Mouse (Mus musculus) layer of hippocampus, postnatal 25 days (tissue): ENCODE measurements at regions not wholly inside any gene's neighbourhood (a gene's known extent, or its start where the extent isn't known, plus 50 kb on each side); places are given as distances from the start of the nearest gene placed in this dataset.

Experiments
- DNase-seq, 2 experiments: peaks; one replicate each; pipeline ENCODE4 v3.0.0; 2022; ENCODE audit warnings: mixed read lengths in 2 of 2, low spot score in 1 of 2; ENCODE audit errors: extremely low spot score in 1 of 2

- no peak for DNase-seq
Observed at GRCm38 (mm10) chrX:99293967-99294366, 158.0 kb downstream of the Efnb1 start.

DNA sequence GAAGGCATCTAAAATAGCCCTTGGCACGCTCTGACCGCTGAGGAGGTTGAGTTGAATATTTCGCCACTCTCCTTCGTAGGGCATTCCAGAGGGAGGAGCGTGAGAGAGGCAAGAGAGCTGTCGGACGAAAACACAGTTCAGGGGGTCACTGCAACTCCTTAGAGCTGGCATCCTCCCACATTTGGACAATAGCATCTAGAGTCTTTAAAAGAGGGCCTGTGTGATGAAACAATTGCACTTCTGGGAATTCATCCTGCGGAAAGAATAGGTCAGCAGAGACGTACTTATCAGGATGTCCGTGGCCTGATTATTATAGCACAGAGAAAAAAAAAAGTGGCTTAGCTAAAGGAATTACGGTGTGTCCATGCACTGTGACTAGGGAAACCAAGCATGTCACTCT lies 156.8 kb downstream of the Efnb1 start:
- no peak for DNase-seq

GRCm38 (mm10) chrX:99291965-99292364 lies 156.0 kb downstream of the Efnb1 start:
- no peak for DNase-seq

GRCm38 (mm10) chrX:99291423-99291963 lies 155.6 kb downstream of the Efnb1 start:
- no peak for DNase-seq

DNA sequence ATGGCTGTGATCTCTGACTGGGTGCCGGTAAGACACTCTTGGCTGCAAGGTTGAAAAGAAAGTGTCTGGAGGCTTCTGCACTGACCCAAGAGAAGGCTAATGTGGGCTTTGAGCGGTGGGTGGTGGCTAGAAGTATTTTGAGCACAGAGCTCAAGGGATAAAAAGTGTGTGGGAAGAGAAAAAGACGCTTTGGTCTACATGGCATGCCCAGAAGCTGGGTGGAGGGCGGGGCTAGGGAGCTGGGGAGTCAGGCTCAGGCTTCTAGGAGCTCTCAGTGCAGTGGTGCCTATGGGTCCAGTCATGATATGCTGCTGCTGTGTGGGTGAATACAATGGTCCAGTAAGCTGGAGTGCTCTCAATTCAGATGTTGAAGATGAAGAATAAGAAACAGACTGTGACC lies 152.1 kb downstream of the Efnb1 start:
- no peak for DNase-seq

GRCm38 (mm10) chrX:99286876-99287275 lies 150.9 kb downstream of the Efnb1 start:
- no peak for DNase-seq

- DNase-seq = no peak
Observed at GRCm38 (mm10) chrX:99285611-99286010, 149.7 kb downstream of the Efnb1 start.

- DNase-seq = no peak
Observed at GRCm38 (mm10) chrX:99280991-99281390, 145.1 kb downstream of the Efnb1 start.

DNA sequence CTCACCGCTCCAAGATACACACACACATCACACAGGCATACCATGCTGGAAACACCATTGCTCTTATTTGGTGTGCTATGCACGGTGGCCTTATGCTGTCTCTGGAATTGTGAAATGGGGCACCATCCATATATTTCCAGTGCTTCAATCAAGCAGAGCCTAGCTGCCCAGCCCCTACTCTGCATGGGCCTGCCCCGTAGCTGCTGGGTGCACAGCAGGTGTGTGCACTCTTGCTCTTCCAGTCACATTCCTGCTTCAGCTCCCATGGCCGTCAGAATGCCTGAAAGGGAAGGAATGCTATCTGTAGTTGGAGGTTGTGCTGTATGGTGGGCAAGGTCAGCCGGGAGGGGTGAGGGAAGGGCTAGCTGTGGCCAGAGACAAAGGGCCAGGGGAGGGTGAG lies 144.6 kb downstream of the Efnb1 start:
- no peak for DNase-seq

- no peak for DNase-seq
Observed at GRCm38 (mm10) chrX:99275536-99275935, 139.6 kb downstream of the Efnb1 start.

DNA sequence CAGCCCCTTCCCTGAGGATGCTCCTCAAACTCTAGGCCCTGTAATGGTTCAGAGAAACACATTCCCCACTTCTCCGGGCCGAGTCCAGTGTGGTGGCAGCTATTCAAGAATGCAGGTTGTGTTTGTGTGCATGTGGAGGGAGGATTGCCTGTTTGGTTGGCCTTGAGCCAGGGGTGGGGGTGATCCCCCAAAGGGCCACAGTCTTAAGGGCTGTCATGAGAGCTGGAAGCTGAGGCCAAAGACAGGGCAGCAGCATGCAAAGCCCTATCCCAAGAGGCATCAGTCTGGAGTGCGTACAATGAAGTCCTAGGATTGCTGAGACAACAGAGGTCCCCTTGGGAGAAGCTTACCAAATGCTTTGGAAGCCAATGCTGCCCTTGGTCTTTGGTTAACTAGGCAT lies 136.0 kb downstream of the Efnb1 start:
- no peak for DNase-seq

DNA sequence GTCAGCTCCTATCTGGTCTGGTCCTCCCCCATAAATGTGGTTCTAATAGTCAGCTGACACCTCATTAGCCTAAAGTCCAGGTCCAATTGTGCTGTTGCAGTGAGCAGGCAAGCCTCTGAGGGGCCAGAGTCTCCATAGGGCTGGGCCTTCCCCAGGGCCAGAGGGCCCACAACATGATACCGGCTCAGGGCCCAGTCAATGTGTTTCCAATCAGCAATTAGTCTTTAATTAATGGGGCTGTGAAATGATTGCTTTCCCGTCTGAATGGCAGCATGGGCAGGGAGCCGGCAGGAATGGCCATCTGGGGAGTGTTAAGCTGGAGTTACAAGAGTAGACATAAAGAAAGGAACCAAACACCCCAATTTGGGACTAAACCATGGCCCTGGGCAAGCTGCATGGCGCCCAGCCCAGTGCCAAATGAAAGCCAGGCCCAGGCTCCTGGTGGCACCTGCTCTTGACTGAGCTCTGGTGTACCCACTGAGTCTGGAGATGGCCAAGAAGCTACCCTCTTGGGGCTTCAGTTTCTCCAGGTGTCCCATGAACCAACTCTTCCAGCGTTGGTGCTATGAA lies 113.2 kb downstream of the Efnb1 start:
- no peak for DNase-seq

DNA sequence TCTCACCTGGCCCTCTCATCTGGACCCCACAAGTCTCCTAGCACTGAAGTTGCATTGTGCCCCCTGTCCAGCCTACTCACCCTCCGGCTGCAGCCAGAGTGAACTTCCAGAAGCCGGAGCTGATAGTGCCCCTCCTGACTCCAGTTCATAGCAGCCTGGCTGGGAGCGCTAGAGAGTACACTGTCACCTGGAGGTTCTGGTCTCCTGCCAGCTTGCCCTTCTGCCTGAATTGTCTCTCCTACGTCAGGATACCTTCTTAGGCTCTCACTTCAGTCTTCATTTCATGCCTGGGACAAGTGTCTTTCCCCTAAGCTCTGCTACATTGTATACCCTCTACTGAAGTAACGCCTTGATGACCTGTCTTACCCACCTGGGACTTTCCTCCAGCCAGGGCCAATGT lies 112.3 kb downstream of the Efnb1 start:
- DNase-seq = no peak

- no peak for DNase-seq
Observed at GRCm38 (mm10) chrX:99246704-99247103, 110.8 kb downstream of the Efnb1 start.

- no peak for DNase-seq
Observed at GRCm38 (mm10) chrX:99246051-99246450, 110.1 kb downstream of the Efnb1 start.

GRCm38 (mm10) chrX:99245541-99245940 lies 109.6 kb downstream of the Efnb1 start:
- DNase-seq = no peak

DNA sequence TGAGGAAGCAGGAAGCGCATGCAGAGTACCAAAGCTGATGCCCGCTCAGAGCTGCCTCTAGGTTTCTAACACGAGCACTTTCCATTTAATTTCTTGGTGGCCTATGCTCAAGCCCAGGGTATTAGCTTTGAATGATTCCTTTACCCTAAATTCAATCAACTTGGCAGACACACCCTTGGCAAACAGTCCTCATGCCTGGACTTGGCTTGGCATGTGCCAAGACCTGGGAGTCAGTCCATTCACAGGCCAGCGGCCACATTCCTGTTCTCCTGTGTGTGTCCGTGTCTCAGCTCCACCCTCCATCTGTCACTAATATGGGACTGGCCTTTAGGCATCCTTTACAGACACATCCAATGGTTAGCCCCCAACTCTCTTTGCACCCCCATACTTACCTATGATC lies 107.3 kb downstream of the Efnb1 start:
- no peak for DNase-seq

GRCm38 (mm10) chrX:99241684-99242118 lies 105.8 kb downstream of the Efnb1 start:
- DNase-seq = no peak

DNA sequence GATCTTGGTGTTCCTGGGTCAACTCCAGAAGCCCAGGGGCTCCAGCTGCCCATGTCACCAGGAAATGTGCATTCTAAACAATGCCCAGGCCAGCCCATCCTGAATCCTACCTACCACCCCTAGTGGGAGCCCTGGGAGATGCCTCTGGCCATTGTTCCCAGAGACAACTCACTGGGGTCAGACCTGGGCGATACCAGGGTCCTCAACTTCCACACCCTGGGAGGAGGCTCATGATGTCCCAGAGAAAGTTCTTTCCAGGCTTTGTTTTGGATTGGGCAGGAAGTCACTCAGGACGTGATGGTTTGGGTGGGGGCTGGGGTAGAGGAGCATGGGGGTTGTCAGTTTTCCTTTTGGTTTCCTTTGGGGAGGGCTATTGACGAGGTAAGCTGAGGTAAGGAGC lies 97.1 kb downstream of the Efnb1 start:
- DNase-seq = no peak

- no peak for DNase-seq
Observed at GRCm38 (mm10) chrX:99232331-99232730, 96.4 kb downstream of the Efnb1 start.

DNA sequence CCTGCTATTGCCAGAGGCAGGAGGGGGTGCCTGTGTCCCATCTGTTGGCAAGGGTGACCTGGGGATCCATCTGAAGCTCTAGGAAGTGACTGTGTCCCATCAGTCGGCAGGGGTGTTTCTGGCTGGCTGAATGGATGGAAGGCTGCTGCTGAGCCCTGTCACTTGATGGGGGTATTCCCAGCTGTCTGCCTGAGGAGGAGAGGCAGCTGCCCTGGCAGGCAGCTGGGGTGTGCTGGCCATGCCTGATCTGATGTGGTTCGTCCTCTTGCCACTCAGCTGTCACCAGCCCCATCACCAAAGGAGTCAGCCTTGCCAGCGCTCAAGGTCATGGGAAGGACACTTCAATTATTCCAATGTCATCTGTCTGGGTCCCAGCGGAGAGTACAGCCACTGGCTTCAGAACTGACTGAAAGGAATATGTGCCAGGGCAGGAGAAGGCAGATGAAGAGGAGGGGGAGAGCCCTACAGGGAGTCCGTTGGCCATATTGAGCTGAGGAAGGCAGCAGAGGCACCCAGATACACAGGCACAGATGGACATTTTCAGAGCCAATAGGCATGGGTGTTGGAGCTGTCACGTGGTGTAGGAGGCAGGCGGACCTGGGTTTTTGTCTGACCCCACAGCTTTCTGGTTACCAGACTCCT lies 89.3 kb downstream of the Efnb1 start:
- DNase-seq = no peak

GRCm38 (mm10) chrX:99222017-99222416 lies 86.1 kb downstream of the Efnb1 start:
- DNase-seq = no peak
